Mouse (Mus musculus) C2C12 (cell line): ENCODE data around the gene Fgf23.

Experiments used
- CTCF ChIP-seq: IDR thresholded peaks from one replicate; pipeline ENCODE4 v1.5.1; 2011; ENCODE audit not compliant: control insufficient read depth, insufficient read depth, insufficient read length
- FOSL1 ChIP-seq: IDR thresholded peaks from one replicate; pipeline ENCODE4 v1.8.0; 2011; ENCODE audit warnings: mild to moderate bottlenecking, low read length; ENCODE audit not compliant: poor library complexity, insufficient read depth, severe bottlenecking
- MAX ChIP-seq: IDR thresholded peaks from one replicate; pipeline ENCODE4 v1.6.1; 2011; ENCODE audit warnings: mild to moderate bottlenecking, control low read depth
- USF1 ChIP-seq: IDR thresholded peaks from one replicate; pipeline ENCODE4 v1.6.1; 2011; ENCODE audit warnings: low read depth, mild to moderate bottlenecking, control low read depth, moderate library complexity

DNA sequence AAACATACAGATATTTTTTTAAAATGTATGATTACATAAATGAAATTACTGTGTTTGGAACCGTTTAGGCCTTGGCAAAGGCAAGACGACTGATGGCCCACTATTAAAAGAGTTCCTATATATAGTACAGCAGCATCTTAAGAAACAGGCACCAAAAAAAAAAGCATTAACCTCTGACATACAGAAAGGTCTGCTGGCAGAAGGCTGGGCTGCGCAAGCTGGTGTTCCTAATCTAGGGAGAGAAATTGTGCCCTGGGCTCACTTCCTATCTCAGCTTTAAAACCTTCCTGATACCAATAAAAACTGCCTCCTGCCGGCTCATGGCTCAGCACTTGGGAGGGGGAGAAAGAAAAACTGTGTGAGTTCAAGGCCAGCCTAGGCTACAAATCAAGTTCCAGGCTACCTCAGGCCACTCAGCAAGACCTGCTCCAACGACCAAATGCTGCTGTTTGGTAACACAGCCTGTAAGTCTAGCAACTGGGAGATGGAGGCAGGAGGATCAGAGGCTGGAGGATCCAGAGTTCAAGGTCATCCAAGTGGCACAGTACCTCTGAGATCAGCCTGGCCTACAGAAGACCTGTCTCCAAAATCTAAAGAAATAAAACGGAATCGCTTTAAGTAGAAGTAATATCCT lies 31.8 kb downstream of the Fgf23 start:
- TF ChIP-seq CTCF (no peak), FOSL1 (no peak), MAX (no peak), USF1 (no peak)
